Mouse (Mus musculus) MEL-GATA-1-ER (cell line): ENCODE measurements around the gene Eomes.

ENCODE experiments used
- DNase-seq: peaks from one replicate; pipeline ENCODE4 v3.0.0-alpha.2; 2012; ENCODE audit warnings: low read depth; ENCODE audit errors: extremely low read depth

Gene Eomes

DNA sequence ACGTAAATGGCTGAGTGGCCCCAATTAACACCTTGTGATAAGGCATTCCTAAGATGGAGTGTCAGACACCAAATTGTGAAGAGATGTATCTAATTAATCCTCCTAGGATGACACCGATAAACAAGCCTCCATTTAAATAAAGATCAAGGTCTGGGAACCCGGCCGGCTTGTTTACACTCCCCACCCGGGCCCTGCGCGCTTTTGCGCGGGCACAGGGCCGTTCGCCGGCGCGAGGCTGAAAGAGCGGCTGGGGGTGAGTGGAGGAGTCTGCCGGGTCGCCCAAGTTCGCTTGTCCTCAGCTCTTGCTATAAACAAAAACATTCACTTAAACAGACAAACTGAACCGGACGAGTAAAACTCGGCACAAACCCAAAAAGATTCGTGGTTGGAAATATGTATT, 9.6 kb downstream of the Eomes start:
- DNase-seq = no peak

DNA sequence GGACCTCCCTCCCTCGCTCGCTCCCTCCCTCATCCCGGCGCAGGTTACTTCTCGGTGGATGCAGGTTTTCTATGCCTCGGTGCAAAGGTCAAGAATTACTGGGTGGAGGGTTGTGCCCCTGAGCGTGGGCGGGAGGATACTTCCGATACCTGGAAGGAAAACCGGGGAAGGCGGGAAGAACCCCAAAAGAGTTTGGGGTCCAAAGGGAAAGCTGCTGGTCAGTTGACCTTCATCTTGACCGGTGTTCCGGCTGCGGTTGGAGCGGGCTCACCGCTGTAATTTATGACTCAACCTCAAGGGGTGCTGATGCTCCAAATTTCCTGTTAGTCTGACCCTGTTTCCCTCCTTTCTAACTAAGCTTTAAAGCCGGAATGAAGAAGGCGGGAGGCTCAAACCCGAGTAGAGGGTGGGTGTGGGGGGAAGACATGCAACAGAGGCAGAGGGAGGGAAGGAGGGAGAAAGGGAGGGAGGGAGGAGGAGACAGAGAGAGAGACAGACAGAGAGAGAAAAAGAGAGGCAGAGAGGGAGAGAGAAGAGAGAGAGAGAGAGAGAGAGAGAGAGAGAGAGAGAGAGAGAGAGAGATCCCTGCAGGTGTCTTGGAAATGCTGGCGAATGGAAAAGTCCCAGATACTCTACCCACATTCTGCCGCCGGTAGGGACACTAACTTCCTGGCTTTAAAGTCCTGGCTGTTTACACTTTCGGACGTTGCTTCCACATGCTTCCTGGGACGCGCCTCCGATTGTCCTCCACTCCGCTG, 10.3 kb downstream of the Eomes start:
- no peak for DNase-seq

DNA sequence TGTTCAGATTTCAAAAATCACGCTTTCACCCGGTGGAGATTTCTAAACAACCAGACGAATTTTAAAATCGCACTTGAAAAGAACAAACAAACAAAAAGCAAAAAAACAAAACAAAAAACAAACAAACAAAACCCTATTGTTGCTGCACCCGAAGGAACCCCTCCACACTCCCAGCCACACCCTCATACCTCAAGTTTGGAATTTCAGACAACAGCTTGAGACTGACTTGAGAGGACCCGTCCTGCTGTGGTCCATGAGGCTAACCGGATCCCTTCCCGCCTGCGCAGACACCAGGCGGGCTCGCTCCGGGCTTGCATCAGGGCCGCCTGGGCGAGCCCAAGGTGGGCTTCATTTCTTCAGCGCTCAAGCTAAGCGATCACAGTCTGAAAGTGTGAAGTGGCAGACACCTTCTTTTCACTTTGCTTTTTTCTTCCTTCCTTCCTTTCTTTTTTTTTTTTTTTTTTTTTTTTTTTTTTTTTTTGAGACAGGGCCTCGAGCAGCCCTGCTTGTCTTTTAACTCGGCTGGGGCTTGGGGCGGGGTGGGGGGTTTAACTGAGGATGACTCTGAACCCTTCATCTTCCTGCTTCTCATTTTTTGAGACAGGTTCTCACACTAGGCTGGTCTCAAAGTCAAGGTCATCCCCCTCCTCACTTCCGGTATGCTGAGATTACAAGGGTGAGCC, 11.0 kb downstream of the Eomes start:
- DNase-seq = no peak

DNA sequence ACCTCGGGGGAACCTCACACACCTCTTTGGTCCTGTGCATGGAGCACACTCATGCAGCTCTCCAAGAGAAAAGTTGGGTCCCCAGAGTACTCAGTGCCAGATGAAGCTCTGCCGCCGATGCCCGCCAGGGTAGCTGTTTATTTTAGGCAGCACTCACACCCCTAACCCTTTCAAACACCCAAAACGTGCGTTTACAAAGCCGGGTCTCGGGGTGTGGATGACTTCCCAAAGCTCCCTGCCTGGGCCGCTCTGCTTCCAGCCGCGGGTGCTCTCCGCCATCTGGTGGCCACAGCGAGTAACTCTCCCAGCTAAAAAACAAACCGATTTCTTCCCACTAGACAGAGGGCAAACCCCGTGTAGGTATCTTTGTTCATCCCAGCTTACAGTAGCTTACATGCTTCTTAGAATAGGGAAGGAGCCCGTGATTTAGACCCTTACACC, 11.6 kb downstream of the Eomes start:
- DNase-seq = peak; percentile 33

DNA sequence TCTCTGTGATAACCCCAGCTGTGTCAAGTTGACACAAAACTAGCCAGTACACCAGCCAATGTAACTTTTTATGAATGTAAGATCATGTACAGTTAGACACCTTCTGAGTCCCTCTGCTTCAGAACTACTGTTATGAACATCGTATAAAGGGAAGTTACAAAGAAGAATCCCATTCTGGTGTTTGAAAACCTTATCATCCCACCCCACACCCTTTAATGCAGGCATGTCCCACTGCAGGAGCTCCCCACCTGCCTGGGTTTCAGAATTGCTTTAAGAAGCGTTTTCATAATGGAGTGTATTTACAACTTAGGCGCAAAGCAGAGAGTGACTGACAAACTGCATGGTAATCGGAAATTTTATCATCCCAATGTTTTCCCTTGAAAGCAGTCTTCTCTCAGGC, 13.2 kb downstream of the Eomes start:
- peak; percentile 30 for DNase-seq

DNA sequence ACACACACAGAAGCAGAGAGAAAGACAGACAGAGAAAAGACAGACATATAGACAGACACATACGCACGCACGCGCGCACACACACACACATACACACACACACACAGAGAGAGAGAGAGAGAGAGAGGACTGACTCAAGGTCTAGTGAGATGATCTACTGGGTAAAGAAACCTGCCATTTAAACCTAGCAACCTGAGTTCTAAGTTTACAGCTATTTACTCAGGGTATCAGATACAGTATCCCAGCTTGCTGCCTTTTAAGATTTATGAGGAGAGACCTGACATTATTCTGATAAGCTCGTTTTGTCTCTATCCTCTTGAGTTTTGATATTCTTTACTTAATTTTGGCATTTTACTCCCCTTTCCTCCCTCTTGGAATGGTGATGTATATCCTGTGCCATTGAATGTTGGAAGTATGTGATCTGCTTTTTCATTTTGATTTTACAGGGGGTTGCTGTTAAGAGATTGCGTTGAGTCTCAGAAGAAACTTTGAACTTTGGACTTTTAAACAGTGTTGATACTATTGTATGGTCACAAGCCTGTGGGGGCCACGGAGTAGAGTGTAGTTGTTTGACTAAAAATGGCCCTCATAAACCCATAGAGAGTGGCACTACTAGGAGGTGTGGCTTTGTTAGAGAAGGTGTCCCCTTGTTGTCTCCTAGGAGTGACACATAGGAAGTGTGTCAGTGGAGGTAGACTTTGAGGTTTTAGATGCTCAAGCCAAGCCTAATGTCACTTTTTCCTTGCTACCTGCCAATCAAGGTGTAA, 15.1 kb downstream of the Eomes start:
- no peak for DNase-seq

DNA sequence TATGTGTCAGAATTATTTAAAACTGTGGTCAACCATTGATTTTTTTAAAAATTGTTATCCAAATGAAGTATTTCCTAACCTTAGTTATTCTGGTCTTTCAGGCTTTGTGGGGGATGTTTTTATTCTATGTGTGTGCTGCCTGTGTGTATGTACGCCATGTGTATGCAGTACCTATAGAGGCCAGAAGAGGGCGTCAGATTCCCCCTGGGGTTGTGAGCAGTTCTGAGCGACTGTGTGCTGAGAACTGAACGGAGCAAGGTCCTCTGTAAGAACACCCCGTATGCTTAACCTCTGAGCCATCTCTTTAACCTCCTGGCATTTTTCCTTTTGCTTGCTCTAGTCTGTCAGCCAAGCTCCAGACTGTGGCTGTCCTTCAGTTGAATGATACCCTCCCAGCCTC, 16.1 kb downstream of the Eomes start:
- DNase-seq = no peak

DNA sequence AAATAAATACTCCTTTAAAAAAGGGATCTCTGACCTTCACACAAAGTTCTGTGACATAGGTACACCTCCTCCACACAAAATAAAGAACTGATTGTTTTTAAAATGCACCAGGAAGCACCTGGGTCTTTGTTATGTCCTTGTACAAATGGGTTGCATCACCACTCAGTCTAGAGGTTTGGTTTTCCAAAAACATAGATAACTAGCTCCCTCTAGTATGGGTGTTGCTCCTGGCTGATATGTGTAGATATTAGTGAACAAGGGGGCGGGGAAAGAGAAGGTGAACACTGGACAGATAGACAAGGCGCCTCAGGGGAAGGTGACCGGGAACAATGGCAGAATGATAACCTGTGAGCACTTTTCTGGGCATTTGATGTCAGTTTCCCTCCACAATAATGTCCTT, 17.9 kb downstream of the Eomes start:
- no peak for DNase-seq

DNA sequence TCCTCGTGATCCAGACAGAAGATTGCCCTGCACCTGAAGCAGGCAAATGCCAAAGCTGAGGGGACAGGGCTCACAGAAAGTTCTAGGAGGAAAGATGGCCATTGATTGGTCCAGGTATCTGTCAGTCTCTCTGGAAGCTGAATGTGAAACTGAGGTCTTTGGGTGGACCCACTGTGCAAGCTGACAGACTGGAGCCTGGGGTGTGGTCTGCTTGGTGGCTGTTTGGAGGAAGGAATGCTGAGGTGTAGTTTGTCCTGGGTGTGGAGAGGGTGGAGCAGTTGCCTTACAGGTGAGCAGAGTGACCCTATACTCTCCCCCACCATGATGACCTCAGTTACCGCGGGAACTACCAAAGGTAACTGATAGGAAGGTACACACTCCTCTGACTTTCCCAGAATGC, 18.9 kb downstream of the Eomes start:
- no peak for DNase-seq

DNA sequence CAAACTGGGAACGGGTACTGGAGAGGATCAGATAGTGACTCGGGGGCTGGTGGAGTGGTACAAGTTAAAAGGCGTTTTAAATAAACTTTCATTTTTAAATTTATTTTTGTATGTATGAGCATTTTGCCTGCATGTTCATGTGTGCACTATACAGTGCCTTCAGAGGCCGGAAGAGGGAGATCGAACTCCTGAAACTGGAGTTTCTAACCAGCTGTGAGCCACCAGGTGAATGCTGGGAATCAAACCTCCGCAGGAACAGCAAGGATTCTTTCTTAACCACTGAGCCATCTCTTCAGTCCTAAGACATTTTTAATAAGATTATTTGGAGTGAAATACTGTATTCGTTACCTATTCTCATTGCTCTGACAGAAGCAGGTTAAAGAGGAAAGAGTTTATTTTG, 20.0 kb downstream of the Eomes start:
- no peak for DNase-seq

DNA sequence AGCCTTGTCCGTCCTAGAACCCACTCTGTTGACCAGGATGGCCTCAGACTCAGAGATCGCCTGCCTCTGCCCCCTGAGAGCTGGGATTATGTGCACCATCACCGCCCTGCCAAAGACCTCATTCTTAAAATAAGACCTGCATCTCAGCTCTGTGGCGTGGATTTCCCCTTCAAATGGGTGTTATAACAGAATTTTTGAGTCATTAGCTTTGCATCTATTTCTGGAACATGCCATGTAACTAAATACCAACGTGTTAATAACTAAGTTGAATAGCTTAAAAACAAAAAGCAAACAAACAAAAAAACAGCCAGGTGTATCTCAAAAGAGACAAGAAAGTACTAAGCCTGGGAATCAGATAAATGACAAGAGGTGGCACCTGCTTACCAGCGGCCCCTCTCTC, 23.0 kb downstream of the Eomes start:
- no peak for DNase-seq

DNA sequence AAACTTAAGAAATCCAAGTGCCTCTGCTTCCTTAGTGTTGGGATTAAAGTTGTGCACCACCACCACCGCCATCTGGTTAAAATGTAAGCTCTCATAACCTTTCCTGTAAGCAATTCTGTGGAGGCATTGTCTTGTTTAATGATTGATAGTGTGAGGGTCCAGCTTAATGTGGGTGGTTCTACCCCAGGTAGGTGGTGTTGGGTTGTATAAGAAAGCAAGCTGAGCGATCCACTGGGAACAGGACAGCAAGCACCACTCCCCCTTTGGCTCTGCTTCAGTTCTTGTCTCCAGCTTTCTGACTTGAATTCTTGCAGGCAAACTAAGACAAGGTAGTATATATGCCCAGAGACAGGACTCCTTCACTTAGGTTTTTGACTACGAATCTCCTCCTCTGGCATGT, 26.6 kb downstream of the Eomes start:
- no peak for DNase-seq

DNA sequence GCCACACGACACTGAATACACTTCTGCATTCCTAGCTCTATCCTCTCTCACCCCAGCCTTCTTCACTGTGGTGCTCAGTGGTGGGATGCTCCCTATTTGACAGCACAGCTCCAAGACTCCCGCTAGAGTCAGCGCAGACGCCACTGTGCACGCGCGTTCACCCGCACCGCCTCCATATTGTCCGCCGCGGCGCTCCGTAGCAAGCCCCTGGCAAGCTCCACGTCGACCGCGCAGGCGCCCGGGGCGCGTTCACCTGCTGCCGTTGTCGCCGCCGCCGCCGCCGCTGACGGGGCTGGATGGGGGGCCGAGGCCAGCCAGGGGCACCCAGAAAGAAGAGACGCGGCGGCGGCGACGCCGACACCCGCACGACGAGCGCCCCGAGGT, 28.0 kb downstream of the Eomes start, which contains the start of gene Golga4:
Gene Golga4, plus strand, starts transcription at position 248 of the 384 bp plus-strand sequence.
- peak; percentile 53 for DNase-seq

DNA sequence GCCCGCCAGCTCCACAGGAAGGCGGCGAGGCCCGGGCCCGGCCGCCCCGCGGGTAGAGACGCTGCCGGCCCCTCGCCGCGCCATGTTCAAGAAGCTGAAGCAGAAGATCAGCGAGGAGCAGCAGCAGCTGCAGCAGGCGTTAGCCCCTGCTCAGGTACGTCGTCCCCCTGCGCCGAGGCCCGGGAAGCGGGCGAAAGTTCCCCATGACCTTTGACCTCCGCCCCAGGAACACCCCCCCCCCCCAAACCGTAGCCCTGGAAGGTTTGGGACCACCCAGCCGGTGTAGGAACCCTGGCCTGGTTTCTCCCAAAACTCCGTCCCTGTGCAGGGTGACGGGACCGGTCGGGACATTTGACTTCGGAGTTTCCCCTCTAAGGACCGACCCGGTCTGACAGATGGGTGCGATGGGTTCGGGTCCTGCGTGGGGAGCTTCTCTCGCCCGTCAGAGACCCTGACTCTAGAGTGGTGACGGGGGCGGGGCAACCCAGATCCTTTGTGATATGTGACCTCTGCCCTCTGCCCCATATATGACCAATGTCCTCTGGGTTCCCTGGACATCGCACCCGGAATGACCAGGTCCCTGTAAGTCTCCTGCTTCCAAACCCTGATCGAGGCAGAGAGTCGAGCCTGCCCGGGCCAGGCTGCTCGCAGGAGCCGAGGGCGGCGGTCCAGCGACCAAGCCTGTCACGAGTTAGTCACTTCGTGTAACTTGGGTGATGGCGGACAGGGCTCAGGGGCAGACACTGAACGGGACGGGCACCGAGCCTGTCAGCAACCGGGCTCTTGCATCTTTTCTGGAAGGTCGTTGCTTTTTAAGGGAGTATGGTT, 28.6 kb downstream of the Eomes start:
- DNase-seq = no peak

DNA sequence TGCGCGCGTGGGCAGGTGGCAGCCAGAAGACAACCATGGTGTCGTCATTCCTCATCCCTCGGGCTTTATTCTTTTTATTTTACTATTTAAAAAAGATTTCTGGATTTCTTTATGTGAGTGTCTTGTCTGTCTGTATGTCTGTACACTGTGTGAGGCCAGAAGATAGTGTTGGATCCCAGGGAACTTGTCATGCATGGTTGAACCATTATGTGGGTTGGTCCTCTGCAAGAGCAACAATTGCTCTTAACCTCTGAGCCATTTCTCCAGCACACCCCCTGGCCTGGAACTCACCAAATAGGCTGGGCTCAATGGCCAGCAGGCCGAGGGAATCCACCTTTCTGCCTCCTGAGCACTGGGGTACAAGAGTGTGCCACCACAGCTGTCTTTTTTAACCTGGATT, 29.5 kb downstream of the Eomes start:
- no peak for DNase-seq

DNA sequence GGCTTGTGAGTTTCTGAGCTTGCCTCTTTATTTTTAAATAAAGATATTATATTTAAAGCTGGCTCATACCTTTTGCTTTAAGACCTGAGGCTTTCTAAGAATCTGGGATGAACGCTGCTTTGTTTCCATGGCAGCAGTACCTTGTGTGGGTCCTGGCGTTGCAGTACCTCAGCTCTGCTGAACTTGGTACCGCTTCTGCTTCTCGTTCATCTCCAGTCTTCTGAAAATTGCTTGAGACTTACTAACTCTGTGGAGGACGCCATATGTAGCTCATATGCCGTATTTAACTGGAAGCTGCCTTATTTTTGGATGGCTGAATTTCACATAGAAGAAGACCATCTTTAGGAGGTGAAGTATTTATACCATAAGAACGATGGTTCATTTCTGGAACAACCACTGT, 30.6 kb downstream of the Eomes start:
- no peak for DNase-seq

DNA sequence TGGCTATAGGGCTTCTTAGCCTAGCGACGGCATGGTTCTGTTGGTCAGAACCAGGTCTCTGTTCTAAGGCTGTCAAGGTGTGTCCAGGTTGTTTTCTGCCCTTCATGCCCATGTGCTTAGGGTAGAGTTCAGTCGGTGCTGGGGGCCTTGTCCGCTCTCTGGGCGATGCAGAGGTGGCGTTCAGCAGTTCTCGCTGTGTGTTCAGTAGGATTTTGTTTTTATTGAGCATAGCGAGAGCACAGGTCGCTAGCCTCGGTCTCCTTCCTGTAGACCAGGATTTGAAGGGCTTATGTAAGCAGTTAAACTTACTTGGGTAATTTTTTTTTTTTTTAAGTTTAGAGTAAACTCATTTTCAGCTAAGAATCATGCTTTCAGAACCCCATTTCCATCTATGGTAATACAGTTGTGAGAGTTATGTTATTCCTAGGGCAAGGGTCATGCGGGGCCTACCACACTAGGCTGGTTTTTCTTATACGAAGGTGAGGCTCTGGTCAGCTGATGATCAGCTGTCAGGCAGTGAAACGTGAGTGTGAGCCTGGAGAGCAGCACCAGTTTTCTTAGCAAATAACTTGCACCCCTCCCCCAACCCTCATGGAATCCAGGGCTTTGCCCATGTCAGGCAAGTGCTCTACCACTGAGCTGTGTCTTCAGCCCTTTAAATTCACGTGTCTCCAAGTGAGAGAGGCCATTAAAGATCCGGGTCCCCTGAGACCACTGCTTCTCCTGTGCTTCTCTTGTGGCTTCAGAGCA, 33.1 kb downstream of the Eomes start:
- no peak for DNase-seq

DNA sequence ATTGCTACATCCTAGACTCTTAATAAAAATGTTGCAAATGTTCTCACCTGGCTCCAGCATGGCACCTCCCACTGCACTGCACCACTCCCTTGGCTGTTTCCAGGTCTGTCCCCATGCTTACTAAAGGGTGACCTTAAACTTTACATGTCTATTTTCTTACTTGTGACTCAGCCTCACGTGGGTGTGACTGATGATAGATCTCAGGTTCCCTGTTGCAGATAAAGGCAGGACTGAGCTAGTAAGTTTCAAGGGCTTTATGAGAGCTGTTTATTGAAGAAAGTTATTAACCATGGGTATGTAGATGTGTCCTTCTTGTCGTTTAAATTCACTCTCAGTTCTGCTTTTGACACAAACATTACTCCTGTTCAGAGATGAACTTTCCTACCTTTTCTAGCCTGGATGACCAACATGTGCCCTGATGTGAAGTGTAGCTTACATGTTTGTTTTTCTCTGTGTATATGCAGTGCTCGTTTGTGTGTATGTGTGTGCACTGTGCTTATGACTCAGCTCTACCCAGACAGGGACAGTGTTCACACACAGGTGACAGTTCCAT, 34.7 kb downstream of the Eomes start:
- DNase-seq = no peak

DNA sequence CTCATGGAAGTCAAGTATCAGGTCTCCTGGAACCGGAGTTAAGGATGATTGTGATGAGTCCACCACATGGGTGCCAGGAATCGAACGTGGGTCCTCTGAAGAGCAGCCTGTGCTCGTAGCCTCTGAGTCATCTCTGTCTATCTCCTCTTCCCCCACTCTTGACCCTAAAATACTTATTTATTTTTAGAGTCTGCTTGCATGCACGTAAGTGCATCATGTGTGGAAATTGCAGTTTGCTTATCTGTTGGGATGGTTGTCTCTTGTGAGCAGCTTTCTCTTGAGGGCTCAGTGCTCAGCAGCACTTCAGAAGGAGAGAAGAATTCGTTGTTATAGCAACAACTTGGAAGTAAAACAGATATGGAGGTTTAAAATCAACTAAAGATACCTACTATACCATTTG, 37.5 kb downstream of the Eomes start:
- no peak for DNase-seq

DNA sequence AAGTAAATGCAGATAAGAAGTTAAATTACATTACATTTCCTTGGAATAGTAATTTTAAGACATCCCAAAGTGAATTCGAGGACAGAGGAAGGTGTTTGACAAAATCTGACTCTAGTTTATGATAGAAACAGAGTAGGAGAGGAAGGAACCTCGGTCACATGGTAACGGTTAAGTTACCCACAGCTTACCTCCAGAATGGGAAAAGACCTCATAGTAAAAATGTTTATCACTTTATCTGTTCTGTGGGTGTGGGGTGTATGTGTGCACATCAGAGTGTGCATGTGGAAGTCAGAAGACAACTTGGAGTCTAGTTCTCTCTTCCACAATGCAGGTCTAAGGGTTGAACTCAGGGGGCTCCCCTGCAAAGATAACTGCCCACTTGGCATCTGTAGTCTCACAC, 38.1 kb downstream of the Eomes start:
- no peak for DNase-seq
